9 mouse cellular contexts compared by ENCODE assay signal in genomic region chr4:155488232-155489025, GRCm38 (mm10). TPM values are rescaled to one million over a fixed set of nuclear protein-coding genes. Genes with fewer than 3 reads are reported as not detected.
DNase-seq lines count a peak whose midpoint lies in the region; ATAC-seq lines count a peak whose summit lies in the region.
"Had no signal": no experiment of that assay in that cellular context is flagged by ENCODE, and none has a peak within 500 bp of the region (broad histone marks: within the 10 kb centered on the region; RNA-seq: fewer than 3 reads in every experiment).

No protein-coding gene starts in this region.

- 85% methylated on average over 8 of the region's 8 CpGs for WGBS in forebrain, embryonic 10.5 days
- 81% methylated on average over 8 of the region's 8 CpGs for WGBS in forebrain, embryonic 11.5 days
- WGBS in forebrain, embryonic 14.5 days = 81% methylated on average over 8 of the region's 8 CpGs
- WGBS in hindbrain, embryonic 15.5 days = 81% methylated on average over 8 of the region's 8 CpGs
- 40% methylated on average over 8 of the region's 8 CpGs for WGBS in liver, embryonic 12.5 days (ENCODE audit: insufficient replicate concordance)

- H3K36me3 ChIP-seq in forebrain, embryonic 10.5 days (replicated peaks) = no peaks in the 10 kb centered on the region
- no peaks in the 10 kb centered on the region for H3K36me3 ChIP-seq in forebrain, embryonic 11.5 days (ENCODE audit: control insufficient read depth, insufficient read depth, low read length)
- no peaks in the 10 kb centered on the region for H3K36me3 ChIP-seq in forebrain, embryonic 14.5 days (ENCODE audit: control insufficient read depth, insufficient read depth, low read length)
- H3K36me3 ChIP-seq in hindbrain, embryonic 15.5 days = no peaks in the 10 kb centered on the region
- H3K36me3 ChIP-seq in liver, embryonic 12.5 days = no peaks in the 10 kb centered on the region

- no peak overlapping the region for H3K9ac ChIP-seq in forebrain, embryonic 11.5 days (ENCODE audit: low read length)
- no peak overlapping the region for H3K9ac ChIP-seq in forebrain, embryonic 14.5 days (ENCODE audit: low read length)
- H3K9ac ChIP-seq in hindbrain, embryonic 15.5 days = no peak overlapping the region
- peak overlapping the region; percentile 24; the same call in 1 of the 2 replicates for H3K9ac ChIP-seq in liver, embryonic 12.5 days

- H3K4me1 ChIP-seq in forebrain, embryonic 10.5 days = peaks cover 46% of the 10 kb centered on the region
- H3K4me1 ChIP-seq in forebrain, embryonic 11.5 days (replicated peaks; ENCODE audit: control insufficient read depth, insufficient read depth, low read length) = peaks cover 4% of the 10 kb centered on the region
- peaks cover 19% of the 10 kb centered on the region for H3K4me1 ChIP-seq in forebrain, embryonic 14.5 days (ENCODE audit: control insufficient read depth, insufficient read depth, low read length)
- peaks cover 29% of the 10 kb centered on the region for H3K4me1 ChIP-seq in hindbrain, embryonic 15.5 days (replicated peaks)
- peaks cover 57% of the 10 kb centered on the region for H3K4me1 ChIP-seq in liver, embryonic 12.5 days

- no peaks in the 10 kb centered on the region for H3K27me3 ChIP-seq in forebrain, embryonic 10.5 days (ENCODE audit: poor library complexity, severe bottlenecking)
- no peaks in the 10 kb centered on the region for H3K27me3 ChIP-seq in forebrain, embryonic 11.5 days (ENCODE audit: control insufficient read depth, insufficient read depth, low read length)
- no peaks in the 10 kb centered on the region for H3K27me3 ChIP-seq in forebrain, embryonic 14.5 days (replicated peaks; ENCODE audit: control insufficient read depth, insufficient read depth, low read length)
- H3K27me3 ChIP-seq in hindbrain, embryonic 15.5 days = no peaks in the 10 kb centered on the region
- H3K27me3 ChIP-seq in liver, embryonic 12.5 days (replicated peaks) = 0 out of 2 replicates have a peak, but pooled peaks cover 3% of the 10 kb centered on the region

- no peak for DNase-seq in forebrain, embryonic 10.5 days (ENCODE audit: extremely low spot score, low spot score)
- no peak for DNase-seq in forebrain, embryonic 11.5 days (ENCODE audit: low spot score)
- peak; percentile 37 to 58 for DNase-seq in adrenal gland, adult 18-20 months (ENCODE audit: low spot score in 2 of 2)
- DNase-seq in forebrain, embryonic 14.5 days (ENCODE audit: low spot score) = peak; percentile 81
- DNase-seq in thymus, postnatal 25 days = no peak

- H3K4me2 ChIP-seq in forebrain, embryonic 11.5 days (ENCODE audit: low read depth, low read length, severe bottlenecking) = no peak overlapping the region
- H3K4me2 ChIP-seq in forebrain, embryonic 14.5 days (ENCODE audit: low read length) = no peak overlapping the region
- no peak overlapping the region for H3K4me2 ChIP-seq in hindbrain, embryonic 15.5 days
- H3K4me2 ChIP-seq in liver, embryonic 12.5 days = peak overlapping the region; percentile 51

- H3K9me3 ChIP-seq in forebrain, embryonic 10.5 days = no peaks in the 10 kb centered on the region
- H3K9me3 ChIP-seq in forebrain, embryonic 11.5 days (ENCODE audit: control insufficient read depth, low read length) = no peaks in the 10 kb centered on the region
- no peaks in the 10 kb centered on the region for H3K9me3 ChIP-seq in forebrain, embryonic 14.5 days (replicated peaks; ENCODE audit: control insufficient read depth, low read length)
- no peaks in the 10 kb centered on the region for H3K9me3 ChIP-seq in hindbrain, embryonic 15.5 days
- H3K9me3 ChIP-seq in liver, embryonic 12.5 days (replicated peaks) = no peaks in the 10 kb centered on the region

- H3K27ac ChIP-seq in forebrain, embryonic 10.5 days = 0 out of 2 replicates have a peak overlapping the region, but pooled peaks have one; percentile 44
- H3K27ac ChIP-seq in forebrain, embryonic 11.5 days (ENCODE audit: low read depth, low read length) = no peak overlapping the region
- H3K27ac ChIP-seq in forebrain, embryonic 14.5 days (ENCODE audit: low read depth, low read length) = 0 out of 2 replicates have a peak overlapping the region, but pooled peaks have one; percentile 6
- H3K27ac ChIP-seq in hindbrain, embryonic 15.5 days (replicated peaks) = peak overlapping the region; percentile 43
- H3K27ac ChIP-seq in liver, embryonic 12.5 days = peak overlapping the region; percentile 69; the same call in 1 of the 2 replicates

- no peak for ATAC-seq in forebrain, embryonic 11.5 days (replicated peaks; ENCODE audit: low FRiP score)
- peak; percentile 36; the same call in 1 of the 2 replicates for ATAC-seq in forebrain, embryonic 14.5 days
- no peak for ATAC-seq in hindbrain, embryonic 15.5 days (ENCODE audit: low FRiP score, low read depth)
- peak; percentile 63 for ATAC-seq in liver, embryonic 12.5 days
- ATAC-seq in monocyte, adult 5-6 weeks (replicated peaks; ENCODE audit: insufficient number of reproducible peaks, low FRiP score, low TSS enrichment, poor library complexity, severe bottlenecking) = peak; percentile 7; the same call in 1 of the 2 replicates

- H3K4me3 ChIP-seq in forebrain, embryonic 10.5 days = no peak overlapping the region
- H3K4me3 ChIP-seq in forebrain, embryonic 11.5 days (ENCODE audit: low read depth, low read length) = no peak overlapping the region
- no peak overlapping the region for H3K4me3 ChIP-seq in forebrain, embryonic 14.5 days (ENCODE audit: low read depth, low read length)
- H3K4me3 ChIP-seq in hindbrain, embryonic 15.5 days = no peak overlapping the region
- H3K4me3 ChIP-seq in liver, embryonic 12.5 days = no peak overlapping the region

RNA-seq across cellular contexts. Expression of gene Gnb1, which starts 2.7 kb away (rescaled TPM):
- polyA plus RNA-seq in forebrain, embryonic 10.5 days (2016; fragmentation: Nextera tagmentation; extraction: Ambion mirVana) = 607 and 643 TPM in 2 replicates
- 745 and 764 TPM in 2 replicates for polyA plus RNA-seq in forebrain, embryonic 11.5 days (2014; fragmentation: Nextera tagmentation; extraction: Ambion mirVana)
- total RNA-seq in adrenal gland, adult 18-20 months (2021) = 100 to 1,000 TPM; 436 to 441 TPM
- polyA plus RNA-seq in forebrain, embryonic 14.5 days (2014; fragmentation: Nextera tagmentation; extraction: Ambion mirVana) = 1,105 and 1,139 TPM in 2 replicates
- polyA plus RNA-seq in hindbrain, embryonic 15.5 days (2015; fragmentation: Nextera tagmentation; extraction: Ambion mirVana) = 1,056 and 1,102 TPM in 2 replicates
- polyA plus RNA-seq in liver, embryonic 12.5 days (2016; fragmentation: Nextera tagmentation; extraction: Ambion mirVana) = 174 and 177 TPM in 2 replicates
- 150 to 269 TPM (median 199 TPM) in 3 replicates for total RNA-seq in monocyte, adult 5-6 weeks (2017)

RNA-seq across cellular contexts. Expression of gene Tmem52, which starts 19.5 kb away (rescaled TPM):
- not detected in 2 replicates for polyA plus RNA-seq in forebrain, embryonic 10.5 days (2016; fragmentation: Nextera tagmentation; extraction: Ambion mirVana)
- polyA plus RNA-seq in forebrain, embryonic 11.5 days (2014; fragmentation: Nextera tagmentation; extraction: Ambion mirVana) = not detected in 2 replicates
- total RNA-seq in adrenal gland, adult 18-20 months (2021) = 1 to 10 TPM; 5.9 to 7.5 TPM
- 0.40 TPM in 1 of 2 replicates, not detected in the other for polyA plus RNA-seq in forebrain, embryonic 14.5 days (2014; fragmentation: Nextera tagmentation; extraction: Ambion mirVana)
- polyA plus RNA-seq in hindbrain, embryonic 15.5 days (2015; fragmentation: Nextera tagmentation; extraction: Ambion mirVana) = 0.17 TPM in 1 of 2 replicates, not detected in the other
- polyA plus RNA-seq in liver, embryonic 12.5 days (2016; fragmentation: Nextera tagmentation; extraction: Ambion mirVana) = not detected in 2 replicates
- not detected in 3 replicates for total RNA-seq in monocyte, adult 5-6 weeks (2017)
- polyA plus RNA-seq: limb, embryonic 11.5 days had no signal

Comparison
In these comparisons a context has a peak if more than half of its experiments do, and no peak if none do; other contexts are left out.
1. DNase-seq: peak in adrenal gland, adult 18-20 months (2 of 2) and forebrain, embryonic 14.5 days (single experiment); none in forebrain, embryonic 10.5 days (single experiment), forebrain, embryonic 11.5 days (single experiment) and thymus, postnatal 25 days (single experiment).
2. ATAC-seq: peak in forebrain, embryonic 14.5 days (single experiment), liver, embryonic 12.5 days (single experiment) and monocyte, adult 5-6 weeks (single experiment); none in forebrain, embryonic 11.5 days (single experiment) and hindbrain, embryonic 15.5 days (single experiment).